Mouse (Mus musculus) heart, embryonic 13.5 days (tissue): ENCODE results near the gene Olfr1084. TPM values are rescaled to one million over a fixed set of nuclear protein-coding genes. Genes with fewer than 3 reads are reported as not detected.
"Not testable (repeated sequence)": the region's sequence is repeated elsewhere in the genome, so short reads cannot be mapped to it uniquely, and the experiment has no call there.

Experiments
- ATAC-seq: fragments of 200-750 bp; cut with Nextera tagmentation; 2 replicates; pipeline ENCODE4 v1.8.0; 2017; ENCODE audit warnings: moderate TSS enrichment; ENCODE audit not compliant: insufficient number of reproducible peaks, low FRiP score, low TSS enrichment; ENCODE audit errors: extremely low read depth
- H3K27ac ChIP-seq: fragments of 300-500 bp; sonication (generic); replicated peaks from 2 replicates; pipeline ENCODE4 v1.5.1; 2015; ENCODE audit warnings: moderate library complexity, mild to moderate bottlenecking, inconsistent platforms
- H3K27me3 ChIP-seq: fragments of 300-500 bp; sonication (generic); replicated peaks from 2 replicates; pipeline ENCODE4 v1.6.1; 2015; ENCODE audit warnings: mild to moderate bottlenecking, inconsistent platforms
- H3K36me3 ChIP-seq: fragments of 300-500 bp; sonication (generic); 2 replicates; pipeline ENCODE4 v1.6.1; 2015; ENCODE audit warnings: mild to moderate bottlenecking, inconsistent platforms
- H3K4me1 ChIP-seq: fragments of 300-500 bp; sonication (generic); 2 replicates; pipeline ENCODE4 v1.6.1; 2015; ENCODE audit warnings: inconsistent platforms
- H3K4me2 ChIP-seq: fragments of 300-500 bp; sonication (generic); 2 replicates; pipeline ENCODE4 v1.6.1; 2015; ENCODE audit warnings: inconsistent platforms, mild to moderate bottlenecking, moderate library complexity
- H3K4me3 ChIP-seq: fragments of 300-500 bp; sonication (generic); 2 replicates; pipeline ENCODE4 v1.5.1; 2015; ENCODE audit warnings: moderate library complexity, mild to moderate bottlenecking, inconsistent platforms
- H3K9ac ChIP-seq: fragments of 300-500 bp; sonication (generic); 2 replicates; pipeline ENCODE4 v1.6.1; 2015; ENCODE audit warnings: inconsistent platforms, mild to moderate bottlenecking, moderate library complexity
- H3K9me3 ChIP-seq: fragments of 300-500 bp; sonication (generic); 2 replicates; pipeline ENCODE4 v1.6.1; 2016; ENCODE audit warnings: inconsistent platforms
- WGBS: fragments of 180-500 bp; shearing (Covaris S2); methylation state at CpG from one replicate; pipeline ENCODE4 v1.1.7; 2015; ENCODE audit warnings: mixed read lengths; 5-methylcytosine and 5-hydroxymethylcytosine counted together
- polyA plus RNA-seq: library from polyadenylated mRNA; unstranded; fragments of >200 nt; fragmentation: Nextera tagmentation; extraction: Ambion mirVana; gene quantifications from 2 replicates; pipeline ENCODE4 v1.2.1, GENCODE M21; 2015

Olfr1084 gene
- not detected in 2 replicates for polyA plus RNA-seq

- not testable (repeated sequence) for H3K9ac ChIP-seq, H3K4me3 ChIP-seq, H3K27me3 ChIP-seq, H3K4me2 ChIP-seq, H3K4me1 ChIP-seq, ATAC-seq, H3K27ac ChIP-seq, H3K36me3 ChIP-seq, H3K9me3 ChIP-seq
- 68% methylated on average over 1 of the region's 1 CpGs for WGBS
These were observed at the start of gene Olfr1084 for GRCm38 (mm10) chr2:86639625-86640024. Gene Olfr1084, minus strand, starts transcription at chr2:86639725.

GRCm38 (mm10) chr2:86679992-86680391 lies 40.5 kb upstream of the Olfr1084 start, which contains the start of gene Olfr1086:
Gene Olfr1086, minus strand, starts transcription at chr2:86680092.
- Histone ChIP-seq H3K4me2 (no peak within 1 kb of the TSS), H3K27me3 (no peaks in the 10 kb centered on the region), H3K36me3 (no peaks in the 10 kb centered on the region), H3K4me1 (no peaks in the 10 kb centered on the region), H3K27ac (no peak within 1 kb of the TSS), H3K9ac (no peak within 1 kb of the TSS), H3K9me3 (no peaks in the 10 kb centered on the region), H3K4me3 (no peak within 1 kb of the TSS)
- 63% methylated on average over 2 of the region's 2 CpGs for WGBS
- no peak for ATAC-seq

GRCm38 (mm10) chr2:86661919-86662318 lies 22.4 kb upstream of the Olfr1084 start, which contains the start of gene Olfr1085:
Gene Olfr1085, minus strand, starts transcription at chr2:86662019.
- H3K4me3 ChIP-seq = no peak within 1 kb of the TSS
- no peak for ATAC-seq
- no peaks in the 10 kb centered on the region for H3K9me3 ChIP-seq
- no peaks in the 10 kb centered on the region for H3K36me3 ChIP-seq
- no peak within 1 kb of the TSS for H3K4me2 ChIP-seq
- no peaks in the 10 kb centered on the region for H3K4me1 ChIP-seq
- H3K27me3 ChIP-seq = no peaks in the 10 kb centered on the region
- 19% methylated on average over 1 of the region's 1 CpGs for WGBS
- no peak within 1 kb of the TSS for H3K27ac ChIP-seq
- no peak within 1 kb of the TSS for H3K9ac ChIP-seq

- 29% methylated on average over 1 of the region's 1 CpGs for WGBS
- not testable (repeated sequence) for ATAC-seq, H3K4me3 ChIP-seq, H3K4me1 ChIP-seq, H3K4me2 ChIP-seq, H3K36me3 ChIP-seq, H3K27ac ChIP-seq, H3K9ac ChIP-seq, H3K27me3 ChIP-seq, H3K9me3 ChIP-seq
These were observed 40.7 kb downstream of the Olfr1084 start, which contains the start of gene Olfr1082 for GRCm38 (mm10) chr2:86598866-86599265. Gene Olfr1082, minus strand, starts transcription at chr2:86598966.

Other genes with a start within 250 kb of the Olfr1084 start
- not detected in 2 replicates for gene Olfr1061, start 225.7 kb downstream of the Olfr1084 start, polyA plus RNA-seq
- gene Olfr1062, start 213.0 kb downstream of the Olfr1084 start, polyA plus RNA-seq = not detected in 2 replicates
- not detected in 2 replicates for gene Olfr1065, start 189.1 kb downstream of the Olfr1084 start, polyA plus RNA-seq
- not detected in 2 replicates for gene Olfr1066, start 183.5 kb downstream of the Olfr1084 start, polyA plus RNA-seq
- not detected in 2 replicates for gene Olfr228, start 152.3 kb downstream of the Olfr1084 start, polyA plus RNA-seq
- gene Olfr1076, start 131.3 kb downstream of the Olfr1084 start, polyA plus RNA-seq = not detected in 2 replicates
- not detected in 2 replicates for gene Olfr1079, start 97.2 kb downstream of the Olfr1084 start, polyA plus RNA-seq
- gene Olfr1080, start 81.5 kb downstream of the Olfr1084 start, polyA plus RNA-seq = not detected in 2 replicates
- gene Olfr1082, start 40.8 kb downstream of the Olfr1084 start, polyA plus RNA-seq = not detected in 2 replicates
- gene Olfr1085, start 22.3 kb upstream of the Olfr1084 start, polyA plus RNA-seq = not detected in 2 replicates
- gene Olfr1086, start 40.4 kb upstream of the Olfr1084 start, polyA plus RNA-seq = not detected in 2 replicates
- gene Olfr1087, start 58.7 kb upstream of the Olfr1084 start, polyA plus RNA-seq = not detected in 2 replicates
- gene Olfr1089, start 94.0 kb upstream of the Olfr1084 start, polyA plus RNA-seq = not detected in 2 replicates
- not detected in 2 replicates for gene Olfr1090, start 119.3 kb upstream of the Olfr1084 start, polyA plus RNA-seq
- gene Olfr1093, start 142.8 kb upstream of the Olfr1084 start, polyA plus RNA-seq = not detected in 2 replicates
- gene Olfr141, start 170.3 kb upstream of the Olfr1084 start, polyA plus RNA-seq = not detected in 2 replicates
- not detected in 2 replicates for gene Olfr1094, start 184.9 kb upstream of the Olfr1084 start, polyA plus RNA-seq
- gene Olfr1095, start 212.0 kb upstream of the Olfr1084 start, polyA plus RNA-seq = not detected in 2 replicates
- not detected in 2 replicates for gene Gm13723, start 235.1 kb upstream of the Olfr1084 start, polyA plus RNA-seq